Mouse (Mus musculus): Measurements from ENCODE around the gene Utrn.

DNA sequence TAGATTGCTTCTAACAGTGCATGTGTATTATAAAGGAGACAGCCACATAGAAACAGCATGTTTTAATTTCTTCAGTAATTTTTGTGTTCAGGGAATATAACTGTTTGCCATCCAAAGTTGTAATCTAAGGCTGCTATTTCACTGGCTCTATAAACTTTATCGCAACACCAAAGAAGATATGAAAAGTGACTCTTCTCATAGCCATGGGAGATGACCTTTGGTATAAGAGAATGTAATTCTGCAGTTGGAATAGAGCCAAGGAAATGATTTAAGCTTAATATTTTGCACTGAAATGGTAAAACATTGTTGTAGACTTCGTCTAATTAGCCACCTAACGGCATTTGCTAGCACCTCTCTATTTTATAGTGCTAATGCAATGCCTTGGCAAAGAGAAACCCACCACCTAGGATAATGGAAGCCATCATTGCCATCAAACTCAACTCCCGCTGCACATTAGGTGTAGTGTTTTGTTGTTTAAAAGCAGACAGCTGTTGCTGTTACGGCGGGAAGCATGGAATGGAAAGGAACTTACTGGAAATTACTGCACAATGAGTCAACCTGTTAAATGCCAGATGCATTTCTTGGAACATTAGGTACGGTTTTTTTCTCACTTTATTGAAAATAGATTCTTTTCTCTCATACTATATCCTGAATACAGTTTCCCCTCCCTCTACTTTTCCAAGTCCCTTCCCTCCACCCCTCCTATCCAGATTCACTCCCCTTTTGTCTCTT lies 445.0 kb downstream of the Utrn start:
- TF ChIP-seq CTCF (IDR thresholded peaks at IDR 0.05; ENCODE audit: extremely low read depth, insufficient read depth, insufficient read length, insufficient replicate concordance) (no peak), POLR2A (IDR thresholded peaks at IDR 0.05; ENCODE audit: low read depth, low read length) (no peak)

Data from spleen, adult 2 months (tissue).